Comparison of ENCODE assay signal across 11 mouse cellular contexts in genomic region chr11:5398301-5399053, GRCm38 (mm10).
"Had no signal": no experiment of that assay in that cellular context is flagged by ENCODE, and none has a peak within 500 bp of the region (broad histone marks: within the 10 kb centered on the region; RNA-seq: fewer than 3 reads in every experiment).

No protein-coding gene starts in this region.

- H3K4me2 ChIP-seq: liver, embryonic 13.5 days; lung, embryonic 15.5 days; midbrain, embryonic 13.5 days; neural tube, embryonic 15.5 days had no signal

- H3K27me3 ChIP-seq: liver, embryonic 13.5 days; lung, embryonic 15.5 days; midbrain, embryonic 13.5 days; neural tube, embryonic 15.5 days had no signal

- H3K36me3 ChIP-seq: limb, embryonic 10.5 days; liver, embryonic 13.5 days; lung, embryonic 15.5 days; midbrain, embryonic 13.5 days; neural tube, embryonic 15.5 days had no signal

- H3K9me3 ChIP-seq: limb, embryonic 10.5 days; liver, embryonic 13.5 days; lung, embryonic 15.5 days; midbrain, embryonic 13.5 days; neural tube, embryonic 15.5 days had no signal

- H3K4me1 ChIP-seq: liver, embryonic 13.5 days had no signal

- DNase-seq: kidney, adult 18-20 months; kidney, postnatal 10 days; liver, embryonic 13.5 days; liver, postnatal 0 days; right cerebral cortex, postnatal 4 days; spleen, adult 18-20 months; thymus, postnatal 36 days had no signal

- H3K9ac ChIP-seq: liver, embryonic 13.5 days; liver, postnatal 0 days; lung, embryonic 15.5 days; midbrain, embryonic 13.5 days; neural tube, embryonic 15.5 days had no signal

- H3K4me3 ChIP-seq: limb, embryonic 10.5 days; liver, embryonic 13.5 days; lung, embryonic 15.5 days; midbrain, embryonic 13.5 days; neural tube, embryonic 15.5 days had no signal

- ATAC-seq: liver, postnatal 0 days; midbrain, embryonic 13.5 days had no signal

- H3K27ac ChIP-seq: limb, embryonic 10.5 days; liver, embryonic 13.5 days; lung, embryonic 15.5 days; midbrain, embryonic 13.5 days; neural tube, embryonic 15.5 days had no signal
